ENCODE assay signal across 7 mouse cellular contexts in the genomic region with DNA sequence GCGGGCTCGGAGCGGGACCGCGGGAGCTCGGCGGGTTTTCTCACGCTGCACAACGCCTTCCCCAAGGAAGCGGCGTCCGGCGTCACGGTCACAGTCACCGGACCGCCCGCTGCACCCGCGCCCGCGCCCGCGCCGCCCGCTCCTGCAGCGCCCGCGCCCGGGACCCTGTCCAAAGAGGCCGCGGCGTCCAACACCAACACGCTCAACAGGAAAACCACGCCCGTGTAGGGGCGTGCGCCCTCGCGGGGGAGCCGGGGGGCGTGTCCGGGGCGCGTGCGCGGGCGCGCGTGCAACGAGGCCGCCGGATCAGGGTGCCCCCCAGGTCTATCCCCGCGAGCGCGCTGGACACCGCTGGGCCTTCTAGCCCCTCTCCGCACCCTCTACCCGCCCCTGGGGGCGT. TPM values are rescaled to one million over a fixed set of nuclear protein-coding genes. Genes with fewer than 3 reads are reported as not detected.
DNase-seq lines count a peak whose midpoint lies in the region; ATAC-seq and TF ChIP-seq lines count a peak whose summit lies in the region.

No protein-coding gene starts in this region.

- intact Hi-C loops in gastrocnemius, adult 2 months (cut with DNase I): loop anchor here (2.0 to 10.0 kb wide), 2 partner anchors 33 to 81 kb away; partner anchors contain the start of gene Cacng7

- peak; percentile 18 for ATAC-seq in Patski
- ATAC-seq in intestine, postnatal 0 days: 0 out of 2 replicates have a peak, but pooled peaks have one; percentile 32

- CTCF ChIA-PET in Patski (lab: Charles Lee): no interaction called here

- TF ChIP-seq CTCF in Patski (IDR thresholded peaks at IDR 0.05): no peak
- TF ChIP-seq CTCF in gastrocnemius, adult 2 months (IDR thresholded peaks at IDR 0.05): no peak
- no peak for TF ChIP-seq CTCF in intestine, postnatal 0 days (IDR thresholded peaks at IDR 0.05; ENCODE audit: low read depth)
- no peak for TF ChIP-seq CTCF in lung, adult 2 months (IDR thresholded peaks at IDR 0.05; ENCODE audit: insufficient read depth, low read length)

- DNase-seq in Patski (ENCODE audit: low read depth, low spot score): no peak
- DNase-seq in adrenal gland, postnatal 14 days: peak; percentile 80
- peak; percentile 74 for DNase-seq in gastrocnemius, adult 2 months
- peak; percentile 5 for DNase-seq in lung, adult 2 months
- peak; percentile 31 for DNase-seq in retina, embryonic 14.5 days (ENCODE audit: low spot score)
- no peak for DNase-seq in embryo, embryonic 10.5 days (ENCODE audit: low spot score)

- peak overlapping the region; percentile 97 for H3K4me2 ChIP-seq in intestine, postnatal 0 days (replicated peaks; ENCODE audit: low read depth)

- H3K9ac ChIP-seq in intestine, postnatal 0 days (ENCODE audit: low read depth, low read length): peak overlapping the region; percentile 26; the same call in 1 of the 2 replicates

- POLR2A ChIA-PET in Patski (lab: Charles Lee): no interaction called here

- in situ Hi-C loops in Patski (cut with MboI; ENCODE audit: low pct_unique_long_range_greater_than_20kb): no loop called here

- H3K36me3 ChIP-seq in intestine, postnatal 0 days (ENCODE audit: control insufficient read depth, insufficient read depth): no peaks in the 10 kb centered on the region

- no peaks in the 10 kb centered on the region for H3K4me1 ChIP-seq in intestine, postnatal 0 days (replicated peaks; ENCODE audit: control insufficient read depth, insufficient read depth, low read length)
- H3K4me1 ChIP-seq in lung, adult 2 months (ENCODE audit: control insufficient read depth, insufficient read depth, low read length): 0 out of 2 replicates have a peak, but pooled peaks cover 3% of the 10 kb centered on the region

- H3K9me3 ChIP-seq in intestine, postnatal 0 days (ENCODE audit: control insufficient read depth): no peaks in the 10 kb centered on the region

- H3K27me3 ChIP-seq in Patski: peaks cover 5% of the 10 kb centered on the region
- H3K27me3 ChIP-seq in intestine, postnatal 0 days (replicated peaks; ENCODE audit: control insufficient read depth, insufficient read depth, low read length): peaks cover 68% of the 10 kb centered on the region

- WGBS in intestine, postnatal 0 days: under 1% methylated on average over 50 of the region's 60 CpGs
- WGBS in lung, adult 2 months: under 1% methylated on average over 48 of the region's 60 CpGs

- H3K27ac ChIP-seq in gastrocnemius, adult 2 months: peak overlapping the region; percentile 28; the same call in 1 of the 2 replicates
- H3K27ac ChIP-seq in intestine, postnatal 0 days (ENCODE audit: low read depth, low read length): no peak overlapping the region

- TF ChIP-seq POLR2A in lung, adult 2 months (IDR thresholded peaks at IDR 0.05; ENCODE audit: borderline replicate concordance, extremely low read depth, low read depth, low read length): no peak

- peak overlapping the region; percentile 81 for H3K4me3 ChIP-seq in gastrocnemius, adult 2 months
- H3K4me3 ChIP-seq in intestine, postnatal 0 days (ENCODE audit: low read depth, low read length): peak overlapping the region; percentile 55
- no peak overlapping the region for H3K4me3 ChIP-seq in lung, adult 2 months (replicated peaks; ENCODE audit: extremely low read depth, low read depth, low read length)

RNA-seq across cellular contexts. Expression of gene Cacng6, which starts 8.6 kb away (rescaled TPM):
- not detected for polyA plus RNA-seq in Patski (2021)
- not detected in 2 replicates for total RNA-seq in adrenal gland, postnatal 14 days (2021)
- total RNA-seq in gastrocnemius, adult 2 months (2021): 100 to 1,000 TPM; 102 to 120 TPM
- 0.22 and 0.33 TPM in 2 replicates for polyA plus RNA-seq in intestine, postnatal 0 days (2015; fragmentation: Nextera tagmentation; extraction: Ambion mirVana)
- polyA plus RNA-seq in lung, adult 2 months (2012; rRNA removed): 0.14 and 1.2 TPM in 2 replicates

RNA-seq across cellular contexts. Expression of gene Cacng8, which starts 24.9 kb away (rescaled TPM):
- 1.7 TPM for polyA plus RNA-seq in Patski (2021)
- total RNA-seq in adrenal gland, postnatal 14 days (2021): 2.8 and 4.3 TPM in 2 replicates
- total RNA-seq in gastrocnemius, adult 2 months (2021): not detected
- 0.27 and 0.85 TPM in 2 replicates for polyA plus RNA-seq in intestine, postnatal 0 days (2015; fragmentation: Nextera tagmentation; extraction: Ambion mirVana)
- 0.37 TPM in 1 of 2 replicates, not detected in the other for polyA plus RNA-seq in lung, adult 2 months (2012; rRNA removed)

Comparison
In these comparisons a context has a peak if more than half of its experiments do, and no peak if none do; other contexts are left out.
1. DNase-seq: peak in adrenal gland, postnatal 14 days (single experiment), gastrocnemius, adult 2 months (single experiment), lung, adult 2 months (single experiment) and retina, embryonic 14.5 days (single experiment); none in Patski (single experiment) and embryo, embryonic 10.5 days (single experiment).